Mouse (Mus musculus) MEL (cell line): ENCODE results near the gene Ddx49. TPM values are rescaled to one million over a fixed set of nuclear protein-coding genes. Genes with fewer than 3 reads are reported as not detected.

Source experiments
- DNase-seq: peaks from one replicate; pipeline ENCODE4 v3.0.0; 2011; ENCODE audit warnings: low read depth, low spot score
- H3K27ac ChIP-seq: 2 replicates; pipeline ENCODE4 v1.5.1; 2012; ENCODE audit warnings: low read depth, mild to moderate bottlenecking, control low read depth, low read length, moderate library complexity; ENCODE audit not compliant: control insufficient read depth
- H3K27me3 ChIP-seq, 2 experiments: fragments of 150-350 bp in 1 of 2; sonication (generic) in 1 of 2; 2 replicates each; pipeline ENCODE4 v1.6.1; 2012; ENCODE audit warnings: low read length in 2 of 2, mild to moderate bottlenecking in 2 of 2, improper control_type of control experiment in 1 of 2, moderate library complexity in 1 of 2; ENCODE audit not compliant: insufficient read depth in 2 of 2, control insufficient read depth in 1 of 2
- H3K36me3 ChIP-seq, 2 experiments: 2 replicates each; pipeline ENCODE4 v1.6.1; 2012 to 2014; ENCODE audit warnings: low read length in 2 of 2, improper control_type of control experiment in 1 of 2, inconsistent platforms in 1 of 2, mild to moderate bottlenecking in 1 of 2; ENCODE audit not compliant: insufficient read depth in 2 of 2, control insufficient read depth in 1 of 2
- H3K4me1 ChIP-seq, 2 experiments: fragments of 150-350 bp in 1 of 2; sonication (generic) in 1 of 2; 2 replicates each; pipeline ENCODE4 v1.6.1; 2012; ENCODE audit warnings: low read length in 2 of 2, improper control_type of control experiment in 1 of 2, mild to moderate bottlenecking in 1 of 2; ENCODE audit not compliant: insufficient read depth in 2 of 2, control insufficient read depth in 1 of 2
- H3K4me3 ChIP-seq, 2 experiments: fragments of 150-350 bp in 1 of 2; sonication (generic) in 1 of 2; 2 replicates each; pipeline ENCODE4 v1.5.1; 2012; ENCODE audit warnings: low read depth in 2 of 2, low read length in 2 of 2, mild to moderate bottlenecking in 2 of 2, moderate library complexity in 2 of 2, control low read depth in 1 of 2, improper control_type of control experiment in 1 of 2; ENCODE audit not compliant: control insufficient read depth in 1 of 2, insufficient read depth in 1 of 2
- H3K79me2 ChIP-seq: 2 replicates; pipeline ENCODE4 v1.6.1; 2012; ENCODE audit warnings: mild to moderate bottlenecking, low read length, moderate library complexity; ENCODE audit not compliant: control insufficient read depth, poor library complexity, insufficient read depth
- H3K9ac ChIP-seq: 2 replicates; pipeline ENCODE4 v1.6.1; 2012; ENCODE audit warnings: low read depth, mild to moderate bottlenecking, control low read depth, low read length, moderate library complexity; ENCODE audit not compliant: control insufficient read depth, poor library complexity, severe bottlenecking
- H3K9me3 ChIP-seq: fragments of 150-350 bp; sonication (generic); replicated peaks from 2 replicates; pipeline ENCODE4 v1.6.1; 2012; ENCODE audit warnings: mild to moderate bottlenecking, low read length, improper control_type of control experiment, moderate library complexity; ENCODE audit not compliant: insufficient read depth
- BHLHE40 ChIP-seq: IDR thresholded peaks from 2 replicates; pipeline ENCODE4 v1.6.1; 2012; ENCODE audit warnings: low read depth, mild to moderate bottlenecking, inconsistent platforms, low read length, improper control_type of control experiment, borderline replicate concordance
- CHD1 ChIP-seq: IDR thresholded peaks from 2 replicates; pipeline ENCODE4 v1.6.1; 2012; ENCODE audit warnings: low read depth, mild to moderate bottlenecking, inconsistent platforms, low read length, improper control_type of control experiment
- CHD2 ChIP-seq: IDR thresholded peaks from 2 replicates; pipeline ENCODE4 v1.6.1; 2011; ENCODE audit warnings: low read length, improper control_type of control experiment
- CTCF ChIP-seq, 3 experiments: IDR thresholded peaks in 2 of 3; conservative IDR thresholded peaks in 1 of 3; 2 replicates each; pipeline ENCODE4 v1.5.1; 2011 to 2012; ENCODE audit warnings: low read length in 3 of 3, low read depth in 2 of 3, mild to moderate bottlenecking in 2 of 3, improper control_type of control experiment in 1 of 3, inconsistent platforms in 1 of 3, mixed read lengths in 1 of 3, moderate library complexity in 1 of 3; ENCODE audit not compliant: control insufficient read depth in 1 of 3, insufficient read depth in 1 of 3, poor library complexity in 1 of 3, severe bottlenecking in 1 of 3
- E2F4 ChIP-seq: IDR thresholded peaks from 2 replicates; pipeline ENCODE4 v1.6.1; 2011; ENCODE audit warnings: low read depth, low read length, improper control_type of control experiment, borderline replicate concordance
- EP300 ChIP-seq, 2 experiments: IDR thresholded peaks; 2 replicates each; pipeline ENCODE4 v1.6.1; 2011; ENCODE audit warnings: improper control_type of control experiment in 2 of 2, low read length in 2 of 2, low read depth in 1 of 2, mild to moderate bottlenecking in 1 of 2
- ETS1 ChIP-seq: IDR thresholded peaks from 2 replicates; pipeline ENCODE4 v1.6.1; 2012; ENCODE audit warnings: low read depth, mild to moderate bottlenecking, inconsistent platforms, low read length, improper control_type of control experiment, moderate library complexity
- GABPA ChIP-seq: IDR thresholded peaks from 2 replicates; pipeline ENCODE4 v1.6.1; 2012; ENCODE audit warnings: low read depth, mild to moderate bottlenecking, inconsistent platforms, low read length, improper control_type of control experiment, moderate library complexity
- GATA1 ChIP-seq: IDR thresholded peaks from 2 replicates; pipeline ENCODE4 v1.6.1; 2011; ENCODE audit warnings: low read depth, low read length, improper control_type of control experiment
- JUND ChIP-seq: IDR thresholded peaks from 2 replicates; pipeline ENCODE4 v1.6.1; 2011; ENCODE audit warnings: low read depth, mild to moderate bottlenecking, improper control_type of control experiment, low read length
- KAT2A ChIP-seq: conservative IDR thresholded peaks from 2 replicates; pipeline ENCODE4 v1.6.1; 2012; ENCODE audit warnings: low read depth, low read length, improper control_type of control experiment, inconsistent platforms
- MAX ChIP-seq: IDR thresholded peaks from 2 replicates; pipeline ENCODE4 v1.6.1; 2011; ENCODE audit warnings: low read length, improper control_type of control experiment
- MAZ ChIP-seq: IDR thresholded peaks from 2 replicates; pipeline ENCODE4 v1.6.1; 2012; ENCODE audit warnings: low read depth, mild to moderate bottlenecking, inconsistent platforms, low read length, improper control_type of control experiment
- MEF2A ChIP-seq: IDR thresholded peaks from 2 replicates; pipeline ENCODE4 v1.6.1; 2014; ENCODE audit warnings: low read depth, mild to moderate bottlenecking, inconsistent platforms, low read length, improper control_type of control experiment; ENCODE audit not compliant: poor library complexity, insufficient replicate concordance, severe bottlenecking; ENCODE audit errors: extremely low read depth
- MXI1 ChIP-seq: IDR thresholded peaks from 2 replicates; pipeline ENCODE4 v1.6.1; 2011; ENCODE audit warnings: mild to moderate bottlenecking, low read depth, low read length, improper control_type of control experiment
- MYB ChIP-seq: IDR thresholded peaks from 2 replicates; pipeline ENCODE4 v1.6.1; 2011; ENCODE audit warnings: mild to moderate bottlenecking, low read depth, low read length, improper control_type of control experiment
- MYC ChIP-seq: IDR thresholded peaks from 2 replicates; pipeline ENCODE4 v1.6.1; 2011; ENCODE audit warnings: low read depth, mild to moderate bottlenecking, low read length, improper control_type of control experiment, moderate library complexity
- NELFE ChIP-seq: IDR thresholded peaks from 2 replicates; pipeline ENCODE4 v1.6.1; 2011; ENCODE audit warnings: low read depth, low read length, improper control_type of control experiment
- NRF1 ChIP-seq: IDR thresholded peaks from 2 replicates; pipeline ENCODE4 v1.6.1; 2014; ENCODE audit warnings: low read depth, mild to moderate bottlenecking, inconsistent platforms, low read length, improper control_type of control experiment, moderate library complexity; ENCODE audit not compliant: poor library complexity, insufficient read depth, severe bottlenecking
- POLR2A ChIP-seq, 2 experiments: IDR thresholded peaks; 2 replicates each; pipeline ENCODE4 v1.6.1; 2011 to 2012; ENCODE audit warnings: low read length in 2 of 2, mild to moderate bottlenecking in 2 of 2, control low read depth in 1 of 2, improper control_type of control experiment in 1 of 2, low read depth in 1 of 2, moderate library complexity in 1 of 2; ENCODE audit not compliant: control insufficient read depth in 1 of 2, insufficient read depth in 1 of 2, poor library complexity in 1 of 2
- POLR2AphosphoS2 ChIP-seq: IDR thresholded peaks from 2 replicates; pipeline ENCODE4 v1.6.1; 2011; ENCODE audit warnings: low read length, improper control_type of control experiment
- POLR2AphosphoS5 ChIP-seq: IDR thresholded peaks from 2 replicates; pipeline ENCODE4 v1.6.1; 2012; ENCODE audit warnings: low read depth, borderline replicate concordance, mild to moderate bottlenecking, inconsistent platforms, low read length, moderate library complexity, mixed read lengths
- RAD21 ChIP-seq: IDR thresholded peaks from 2 replicates; pipeline ENCODE4 v1.6.1; 2011; ENCODE audit warnings: mild to moderate bottlenecking, low read depth, low read length, improper control_type of control experiment
- RCOR1 ChIP-seq: IDR thresholded peaks from 2 replicates; pipeline ENCODE4 v1.6.1; 2012; ENCODE audit warnings: low read depth, mild to moderate bottlenecking, inconsistent platforms, low read length, improper control_type of control experiment
- SIN3A ChIP-seq: IDR thresholded peaks from 2 replicates; pipeline ENCODE4 v1.6.1; 2012; ENCODE audit warnings: low read length, improper control_type of control experiment, inconsistent platforms
- SMC3 ChIP-seq: IDR thresholded peaks from 2 replicates; pipeline ENCODE4 v1.6.1; 2011; ENCODE audit warnings: low read depth, low read length, improper control_type of control experiment
- TAL1 ChIP-seq: IDR thresholded peaks from 2 replicates; pipeline ENCODE4 v1.6.1; 2012; ENCODE audit warnings: mild to moderate bottlenecking, inconsistent platforms, low read length, moderate library complexity, mixed read lengths
- TBP ChIP-seq: IDR thresholded peaks from 2 replicates; pipeline ENCODE4 v1.8.0; 2011; ENCODE audit warnings: low read depth, low read length, improper control_type of control experiment
- TCF12 ChIP-seq: IDR thresholded peaks from 2 replicates; pipeline ENCODE4 v1.6.1; 2014; ENCODE audit warnings: low read depth, mild to moderate bottlenecking, inconsistent platforms, low read length, improper control_type of control experiment, moderate library complexity
- UBTF ChIP-seq: IDR thresholded peaks from 2 replicates; pipeline ENCODE4 v1.6.1; 2012; ENCODE audit warnings: low read depth, mild to moderate bottlenecking, inconsistent platforms, low read length, improper control_type of control experiment, moderate library complexity, borderline replicate concordance; ENCODE audit not compliant: insufficient read depth
- USF1 ChIP-seq: IDR thresholded peaks from 2 replicates; pipeline ENCODE4 v1.6.1; 2014; ENCODE audit warnings: low read depth, mild to moderate bottlenecking, inconsistent platforms, low read length, improper control_type of control experiment, moderate library complexity
- USF2 ChIP-seq, 2 experiments: IDR thresholded peaks; 2 replicates each; pipeline ENCODE4 v1.6.1; 2011 to 2012; ENCODE audit warnings: improper control_type of control experiment in 2 of 2, low read length in 2 of 2, borderline replicate concordance in 1 of 2, inconsistent platforms in 1 of 2, low read depth in 1 of 2, mild to moderate bottlenecking in 1 of 2; ENCODE audit not compliant: insufficient read depth in 1 of 2
- ZC3H11A ChIP-seq: IDR thresholded peaks from 2 replicates; pipeline ENCODE4 v1.6.1; 2012; ENCODE audit warnings: low read depth, mild to moderate bottlenecking, inconsistent platforms, low read length, improper control_type of control experiment
- ZKSCAN1 ChIP-seq: IDR thresholded peaks from 2 replicates; pipeline ENCODE4 v1.6.1; 2012; ENCODE audit warnings: low read depth, mild to moderate bottlenecking, inconsistent platforms, low read length, improper control_type of control experiment, moderate library complexity
- ZMIZ1 ChIP-seq: IDR thresholded peaks from 2 replicates; pipeline ENCODE4 v1.6.1; 2012; ENCODE audit warnings: low read depth, mild to moderate bottlenecking, inconsistent platforms, low read length, improper control_type of control experiment, moderate library complexity
- ZNF384 ChIP-seq: IDR thresholded peaks from 2 replicates; pipeline ENCODE4 v1.6.1; 2012; ENCODE audit warnings: low read depth, mild to moderate bottlenecking, inconsistent platforms, low read length, improper control_type of control experiment
- polyA plus RNA-seq, 2 experiments: library from polyadenylated mRNA; stranded (reverse) in 1 of 2; unstranded in 1 of 2; fragments of >175 nt in 1 of 2; fragments of >200 nt in 1 of 2; gene quantifications; 2 replicates each; pipeline versions ENCODE4 v1.2.1 to v1.2.4; 2012; ENCODE audit warnings: low replicate concordance in 2 of 2, low read depth in 1 of 2; ENCODE audit not compliant: insufficient read length in 2 of 2, insufficient read depth in 1 of 2, missing spikeins in 1 of 2
- total RNA-seq: library from RNA; depleted of rRNA; stranded (reverse); fragments of 300-350 nt; gene quantifications from 2 replicates; pipeline ENCODE4 v1.2.3, GENCODE M21; 2012; rRNA removed

Ddx49 gene
- total RNA-seq: 94.1 and 102 TPM in 2 replicates
- 100 to 1,000 TPM in 1 of 2 experiments, not detected in 1; 116 TPM for polyA plus RNA-seq

GRCm38 (mm10) chr8:70302358-70302890 lies at the start of gene Ddx49, which contains the start of gene Cope:
Gene Ddx49 (minus strand): TSS chr8:70302489.
Gene Cope (plus strand): TSS chr8:70302518.
- Histone ChIP-seq H3K9me3 (no peaks in the 10 kb centered on the region), H3K4me3 (peak within 1 kb of the TSS; percentile 60 to 91), H3K27ac (peak within 1 kb of the TSS; percentile 82), H3K27me3 (no peaks in the 10 kb centered on the region), H3K4me1 (peaks cover 4 to 12% of the 10 kb centered on the region in 2 experiments), H3K79me2 (peaks cover 34% of the 10 kb centered on the region), H3K9ac (peak within 1 kb of the TSS; percentile 93), H3K36me3 (peaks cover 2 to 6% of the 10 kb centered on the region in 2 experiments)
- peak; percentile 96 for DNase-seq
- TF ChIP-seq ZC3H11A (peak; percentile 23; the same call in 1 of the 2 replicates), SMC3 (no peak), USF1 (no peak), ZNF384 (no peak), SIN3A (peak; percentile 98), CHD2 (no peak), NRF1 (peak; percentile 64; the same call in 1 of the 2 replicates), MAX (peak; percentile 82), ZMIZ1 (peak; percentile 59; the same call in 1 of the 2 replicates), CHD1 (no peak), RAD21 (no peak), JUND (peak; percentile 66; the same call in 1 of the 2 replicates), KAT2A (peak; percentile 88), NELFE (peak; percentile 75), POLR2AphosphoS2 (peak; percentile 75), E2F4 (peak; percentile 60; the same call in 1 of the 2 replicates), UBTF (no peak), TCF12 (no peak; the same call in 1 of the 2 replicates), USF2 (IDR thresholded peaks at IDR 0.05; ENCODE audit: borderline replicate concordance in 1 of 2, insufficient read depth in 1 of 2, low read depth in 1 of 2, low read length in 2 of 2) (no peak), MEF2A (no peak), BHLHE40 (no peak), POLR2A (IDR thresholded peaks at IDR 0.05; ENCODE audit: control insufficient read depth in 1 of 2, insufficient read depth in 1 of 2, low read depth in 1 of 2, low read length in 2 of 2, poor library complexity in 1 of 2) (peak; percentile 65 to 84), MYC (peak; percentile 92), ETS1 (peak; percentile 32; the same call in 1 of the 2 replicates), MAZ (0 out of 2 replicates have a peak, but pooled peaks have one; percentile 41), TAL1 (no peak), ZKSCAN1 (no peak), EP300 (IDR thresholded peaks at IDR 0.05; ENCODE audit: low read depth in 1 of 2, low read length in 2 of 2) (no peak), GATA1 (0 out of 2 replicates have a peak, but pooled peaks have one; percentile 14), MXI1 (peak; percentile 98), GABPA (no peak), POLR2AphosphoS5 (no peak), CTCF (IDR thresholded peaks at IDR 0.05 in 2 of 3, conservative IDR thresholded peaks at IDR 0.05 in 1 of 3; ENCODE audit: control insufficient read depth in 1 of 3, insufficient read depth in 1 of 3, low read depth in 2 of 3, low read length in 3 of 3, poor library complexity in 1 of 3, severe bottlenecking in 1 of 3) (no peak), MYB (peak; percentile 81), RCOR1 (no peak), TBP (peak; percentile 73)
